Mouse (Mus musculus) 3134 (cell line): ENCODE data around the gene Etfa.
A peak's percentile ranks its signal among the peaks of the same experiment; 100 is the strongest.

ENCODE experiments used
- DNase-seq: peaks from one replicate; pipeline ENCODE4 v3.0.0-alpha.2; 2011; ENCODE audit warnings: low spot score; ENCODE audit not compliant: insufficient read length; ENCODE audit errors: extremely low read depth

The Etfa gene

GRCm38 (mm10) chr9:55429242-55429975 is 82.6 kb downstream of the Etfa start:
- DNase-seq, result peak; percentile 30

- no peak for DNase-seq
Observed at GRCm38 (mm10) chr9:55425271-55425810, 86.7 kb downstream of the Etfa start.

DNA sequence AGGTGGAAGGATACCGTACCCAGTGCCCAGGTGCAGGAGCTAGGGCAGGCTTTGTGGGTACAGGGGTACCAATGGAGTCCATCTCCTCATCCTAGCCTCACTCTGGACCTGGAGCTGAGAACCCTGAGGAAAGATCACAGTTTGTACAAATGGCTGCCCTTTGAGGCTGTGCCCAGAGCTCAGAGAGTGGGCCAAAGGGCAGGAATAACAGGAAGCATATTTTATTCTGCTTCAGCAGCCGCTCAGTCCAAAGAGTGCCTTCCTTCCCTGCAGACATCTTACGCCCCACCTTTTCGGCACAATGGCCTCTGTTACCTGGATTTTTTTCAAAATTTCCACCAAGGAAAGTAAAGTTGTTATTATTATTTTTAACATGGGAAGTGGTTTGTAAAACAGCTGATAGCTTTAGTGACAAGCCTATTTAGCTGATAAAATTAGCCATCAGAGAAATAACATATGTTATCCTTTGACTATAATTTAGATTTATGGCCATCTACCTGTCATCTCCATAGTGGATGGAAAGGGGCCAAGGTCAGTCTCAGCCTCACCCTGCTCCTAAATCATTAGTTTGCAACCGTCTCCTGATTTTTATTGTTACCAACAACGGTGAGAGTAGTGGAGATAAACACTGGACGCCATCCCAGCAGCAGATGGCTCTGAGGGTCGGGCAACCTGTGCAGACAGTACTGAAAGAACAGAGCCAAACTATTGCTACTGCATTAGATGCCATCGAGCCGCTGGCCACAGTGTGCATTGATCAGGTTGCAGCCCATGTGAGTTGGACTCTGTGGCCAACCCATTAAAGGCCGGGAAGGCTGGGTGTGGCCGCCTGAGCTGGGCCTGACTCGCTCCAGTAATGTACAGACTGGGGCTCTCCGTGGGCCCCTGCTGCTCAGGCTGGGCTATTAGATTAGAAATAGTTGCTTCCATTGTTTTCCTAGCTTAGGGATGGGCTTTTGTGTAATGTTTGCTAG is 88.3 kb downstream of the Etfa start:
- DNase-seq, result no peak

GRCm38 (mm10) chr9:55421786-55422185 is 90.3 kb downstream of the Etfa start:
- DNase-seq, result no peak

GRCm38 (mm10) chr9:55411154-55411553 is 100.9 kb downstream of the Etfa start:
- no peak for DNase-seq

DNA sequence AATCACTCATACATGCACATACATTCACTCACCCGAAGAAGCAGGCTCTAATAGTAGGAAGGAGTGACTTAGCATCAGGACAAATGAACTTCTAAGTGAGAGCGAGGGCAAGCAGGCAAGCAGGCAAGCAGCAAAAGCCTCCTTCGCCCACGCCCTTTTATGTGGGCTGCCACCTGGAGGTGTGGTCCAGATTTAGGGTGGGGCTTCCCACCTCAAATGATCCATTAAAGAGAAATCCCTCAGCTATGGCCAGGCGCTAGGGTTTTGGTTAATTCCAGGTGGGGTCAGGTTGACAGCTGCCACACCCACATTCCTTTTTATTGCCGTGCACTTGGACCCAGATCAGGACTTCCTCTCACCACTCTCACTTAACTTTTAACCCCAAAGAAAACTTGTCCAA is 101.6 kb downstream of the Etfa start:
- DNase-seq, result no peak

DNA sequence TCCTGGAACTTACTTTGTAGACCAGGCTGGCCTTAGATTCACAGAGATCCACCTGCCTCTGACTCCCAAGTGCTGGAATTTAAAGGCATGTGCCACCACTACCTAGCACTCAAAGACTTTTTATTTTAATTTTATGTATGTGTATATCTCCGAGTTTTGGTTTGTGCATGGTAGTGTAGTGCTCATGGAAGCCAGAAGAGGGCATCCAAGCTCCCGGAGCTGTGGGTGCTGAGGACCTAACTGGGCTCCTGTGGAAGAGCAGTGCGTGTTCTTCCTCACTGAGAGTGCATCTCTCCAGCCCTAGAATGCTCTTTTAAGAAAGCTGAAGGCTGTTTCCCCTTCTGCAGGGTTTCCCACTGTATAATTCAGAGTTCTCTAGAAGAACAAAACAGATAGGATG is 102.2 kb downstream of the Etfa start:
- no peak for DNase-seq

- DNase-seq, result no peak
Observed at GRCm38 (mm10) chr9:55408851-55409250, 103.2 kb downstream of the Etfa start.

GRCm38 (mm10) chr9:55406773-55407172 is 105.3 kb downstream of the Etfa start:
- no peak for DNase-seq

- DNase-seq, result no peak
Observed at GRCm38 (mm10) chr9:55404976-55405702, 106.9 kb downstream of the Etfa start.
